Mouse (Mus musculus) forebrain, embryonic 14.5 days (tissue): ENCODE data around the gene Fam172a. TPM values are rescaled to one million over a fixed set of nuclear protein-coding genes. Genes with fewer than 3 reads are reported as not detected.

ENCODE experiments used
- ATAC-seq: fragments of 200-750 bp; cut with Nextera tagmentation; 2 replicates; pipeline ENCODE4 v1.8.0; 2017; ENCODE audit warnings: mild to moderate bottlenecking, moderate library complexity
- DNase-seq: peaks from one replicate; pipeline ENCODE4 v3.0.0-alpha.2; 2015; ENCODE audit warnings: low spot score
- H3K27ac ChIP-seq: fragments of 300-500 bp; sonication (generic); 2 replicates; pipeline ENCODE4 v1.5.1; 2014; ENCODE audit warnings: low read depth, mild to moderate bottlenecking, control low read depth, low read length, moderate library complexity
- H3K27me3 ChIP-seq: fragments of 300-500 bp; sonication (generic); replicated peaks from 2 replicates; pipeline ENCODE4 v1.6.1; 2014; ENCODE audit warnings: low read length, control low read depth, mixed read lengths; ENCODE audit not compliant: control insufficient read depth, insufficient read depth
- H3K36me3 ChIP-seq: fragments of 300-500 bp; sonication (generic); 2 replicates; pipeline ENCODE4 v1.6.1; 2014; ENCODE audit warnings: low read length, control low read depth; ENCODE audit not compliant: control insufficient read depth, insufficient read depth
- H3K4me1 ChIP-seq: fragments of 300-500 bp; sonication (generic); 2 replicates; pipeline ENCODE4 v1.6.1; 2014; ENCODE audit warnings: antibody characterized with exemption, low read length, control low read depth; ENCODE audit not compliant: control insufficient read depth, insufficient read depth
- H3K4me2 ChIP-seq: fragments of 300-500 bp; sonication (generic); 2 replicates; pipeline ENCODE4 v1.6.1; 2014; ENCODE audit warnings: mild to moderate bottlenecking, control low read depth, low read length
- H3K4me3 ChIP-seq: fragments of 300-500 bp; sonication (generic); 2 replicates; pipeline ENCODE4 v1.5.1; 2014; ENCODE audit warnings: low read depth, low read length, control low read depth
- H3K9ac ChIP-seq: fragments of 300-500 bp; sonication (generic); 2 replicates; pipeline ENCODE4 v1.6.1; 2014; ENCODE audit warnings: mild to moderate bottlenecking, low read length, control low read depth, moderate library complexity
- H3K9me3 ChIP-seq: fragments of 300-500 bp; sonication (generic); replicated peaks from 2 replicates; pipeline ENCODE4 v1.6.1; 2016; ENCODE audit warnings: low read length, control low read depth, mixed read lengths; ENCODE audit not compliant: control insufficient read depth
- WGBS: fragments of 180-500 bp; shearing (Covaris S2); extraction: QIAGEN DNeasy Blood & Tissue Kit; methylation state at CpG from one replicate; pipeline ENCODE4 v1.1.7; 2014; 5-methylcytosine and 5-hydroxymethylcytosine counted together
- polyA plus RNA-seq: library from polyadenylated mRNA; unstranded; fragments of >200 nt; fragmentation: Nextera tagmentation; extraction: Ambion mirVana; gene quantifications from 2 replicates; pipeline ENCODE4 v1.2.1, GENCODE M21; 2014

Fam172a gene
- polyA plus RNA-seq, 1 experiment from 2014 or later = 49.5 TPM

GRCm38 (mm10) chr13:78194850-78195600, 493.2 kb downstream of the Fam172a start:
- H3K9me3 ChIP-seq = no peaks in the 10 kb centered on the region
- peaks cover 37% of the 10 kb centered on the region for H3K36me3 ChIP-seq
- peaks cover 6% of the 10 kb centered on the region; the same call in 1 of the 2 replicates for H3K4me1 ChIP-seq
- peak overlapping the region; percentile 100 for H3K9ac ChIP-seq
- 3% methylated on average over 61 of the region's 64 CpGs for whole genome bisulfite sequencing
- no peak for ATAC-seq
- H3K27me3 ChIP-seq = 0 out of 2 replicates have a peak, but pooled peaks cover 6% of the 10 kb centered on the region
- H3K4me2 ChIP-seq = peak overlapping the region; percentile 71
- peak overlapping the region; percentile 95 for H3K4me3 ChIP-seq
- H3K27ac ChIP-seq = peak overlapping the region; percentile 96
- DNase-seq = no peak

DNA sequence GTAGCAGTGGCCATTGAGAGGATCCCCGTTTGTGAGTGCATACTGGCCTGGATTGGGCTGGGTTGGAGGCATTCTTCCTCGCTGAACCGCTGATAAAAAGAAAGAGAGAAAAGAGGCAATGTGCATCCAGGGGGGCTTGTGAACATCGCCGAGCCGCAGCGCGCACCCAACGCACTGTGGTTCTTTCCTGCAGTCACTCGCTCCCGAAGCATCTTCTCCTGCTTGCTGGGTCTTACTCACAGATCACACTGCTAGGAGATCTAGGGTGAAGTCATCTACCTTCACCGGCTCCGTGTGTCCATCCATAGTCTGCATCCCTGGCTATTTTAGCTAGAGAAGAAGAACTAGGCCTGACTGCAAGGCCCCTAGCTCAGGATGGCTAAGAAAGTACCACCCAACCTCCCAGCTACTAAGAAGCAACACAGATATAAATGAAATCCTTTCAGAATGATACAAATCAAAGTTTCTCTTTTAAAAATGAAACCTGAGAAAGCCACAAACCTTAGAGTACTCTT, 493.8 kb downstream of the Fam172a start:
- Histone ChIP-seq H3K36me3 (peaks cover 31% of the 10 kb centered on the region), H3K4me1 (peaks cover 4% of the 10 kb centered on the region; the same call in 1 of the 2 replicates), H3K9me3 (no peaks in the 10 kb centered on the region), H3K27ac (peak overlapping the region; percentile 96), H3K4me2 (peak overlapping the region; percentile 71), H3K9ac (peak overlapping the region; percentile 100), H3K27me3 (0 out of 2 replicates have a peak, but pooled peaks cover 4% of the 10 kb centered on the region), H3K4me3 (peak overlapping the region; percentile 95)
- ATAC-seq (no peak), DNase-seq (no peak)
- WGBS = 6% methylated on average over 13 of the region's 13 CpGs

GRCm38 (mm10) chr13:78196236-78196796, 494.5 kb downstream of the Fam172a start:
- H3K4me1 ChIP-seq = peaks cover 3% of the 10 kb centered on the region; the same call in 1 of the 2 replicates
- H3K36me3 ChIP-seq = peaks cover 26% of the 10 kb centered on the region
- DNase-seq = peak; percentile 64
- no peak for ATAC-seq
- 6% methylated on average over 7 of the region's 7 CpGs for WGBS
- peak overlapping the region; percentile 71 for H3K4me2 ChIP-seq
- H3K27me3 ChIP-seq = 0 out of 2 replicates have a peak, but pooled peaks cover 3% of the 10 kb centered on the region
- H3K27ac ChIP-seq = peak overlapping the region; percentile 96
- H3K9me3 ChIP-seq = no peaks in the 10 kb centered on the region
- H3K9ac ChIP-seq = peak overlapping the region; percentile 100
- H3K4me3 ChIP-seq = peak overlapping the region; percentile 95

GRCm38 (mm10) chr13:78197286-78197818, 495.5 kb downstream of the Fam172a start:
- Histone ChIP-seq H3K27ac (peak overlapping the region; percentile 100), H3K27me3 (0 out of 2 replicates have a peak, but pooled peaks cover 3% of the 10 kb centered on the region), H3K9me3 (no peaks in the 10 kb centered on the region), H3K4me3 (peak overlapping the region; percentile 95), H3K36me3 (peaks cover 23% of the 10 kb centered on the region), H3K4me1 (no peaks in the 10 kb centered on the region), H3K9ac (peak overlapping the region; percentile 100), H3K4me2 (peak overlapping the region; percentile 71)
- DNase-seq = peak; percentile 64
- ATAC-seq = no peak
- WGBS = 0% methylated on average over 9 of the region's 9 CpGs

- peaks cover 21% of the 10 kb centered on the region for H3K36me3 ChIP-seq
- peak overlapping the region; percentile 95 for H3K4me3 ChIP-seq
- peak overlapping the region; percentile 100 for H3K27ac ChIP-seq
- peak overlapping the region; percentile 100 for H3K9ac ChIP-seq
- under 1% methylated on average over 31 of the region's 33 CpGs for WGBS
- no peaks in the 10 kb centered on the region for H3K4me1 ChIP-seq
- H3K9me3 ChIP-seq = no peaks in the 10 kb centered on the region
- DNase-seq (peak; percentile 62), ATAC-seq (no peak)
- peak overlapping the region; percentile 71 for H3K4me2 ChIP-seq
- 0 out of 2 replicates have a peak, but pooled peaks cover 3% of the 10 kb centered on the region for H3K27me3 ChIP-seq
Observed at GRCm38 (mm10) chr13:78197819-78198390, 496.1 kb downstream of the Fam172a start.

GRCm38 (mm10) chr13:78198391-78198870, 496.6 kb downstream of the Fam172a start:
- ATAC-seq (peak; percentile 3), DNase-seq (peak; percentile 56)
- WGBS = under 1% methylated on average over 11 of the region's 63 CpGs
- peak overlapping the region; percentile 95 for H3K4me3 ChIP-seq
- no peaks in the 10 kb centered on the region for H3K4me1 ChIP-seq
- H3K4me2 ChIP-seq = peak overlapping the region; percentile 71
- 0 out of 2 replicates have a peak, but pooled peaks cover 3% of the 10 kb centered on the region for H3K27me3 ChIP-seq
- peak overlapping the region; percentile 100 for H3K27ac ChIP-seq
- H3K9me3 ChIP-seq = no peaks in the 10 kb centered on the region
- peak overlapping the region; percentile 100 for H3K9ac ChIP-seq
- H3K36me3 ChIP-seq = peaks cover 21% of the 10 kb centered on the region

- 0% methylated on average over 46 of the region's 92 CpGs for WGBS
- H3K4me1 ChIP-seq = peaks cover 2% of the 10 kb centered on the region; the same call in 1 of the 2 replicates
Observed at GRCm38 (mm10) chr13:78198871-78199641, 497.2 kb downstream of the Fam172a start.

More at GRCm38 (mm10) chr13:78198871-78199641, 497.2 kb downstream of the Fam172a start:
- ATAC-seq = 0 out of 2 replicates have a peak, but pooled peaks have one; percentile 2
- Histone ChIP-seq H3K27ac (peak overlapping the region; percentile 100), H3K9ac (peak overlapping the region; percentile 100), H3K4me3 (peak overlapping the region; percentile 95), H3K4me2 (peak overlapping the region; percentile 71), H3K27me3 (0 out of 2 replicates have a peak, but pooled peaks cover 3% of the 10 kb centered on the region), H3K9me3 (no peaks in the 10 kb centered on the region), H3K36me3 (peaks cover 18% of the 10 kb centered on the region)
- DNase-seq = peak; percentile 73
